Mouse (Mus musculus): ENCODE results near the gene Gm10842.
A peak's percentile ranks its signal among the peaks of the same experiment; 100 is the strongest.

Gene Gm10842

DNA sequence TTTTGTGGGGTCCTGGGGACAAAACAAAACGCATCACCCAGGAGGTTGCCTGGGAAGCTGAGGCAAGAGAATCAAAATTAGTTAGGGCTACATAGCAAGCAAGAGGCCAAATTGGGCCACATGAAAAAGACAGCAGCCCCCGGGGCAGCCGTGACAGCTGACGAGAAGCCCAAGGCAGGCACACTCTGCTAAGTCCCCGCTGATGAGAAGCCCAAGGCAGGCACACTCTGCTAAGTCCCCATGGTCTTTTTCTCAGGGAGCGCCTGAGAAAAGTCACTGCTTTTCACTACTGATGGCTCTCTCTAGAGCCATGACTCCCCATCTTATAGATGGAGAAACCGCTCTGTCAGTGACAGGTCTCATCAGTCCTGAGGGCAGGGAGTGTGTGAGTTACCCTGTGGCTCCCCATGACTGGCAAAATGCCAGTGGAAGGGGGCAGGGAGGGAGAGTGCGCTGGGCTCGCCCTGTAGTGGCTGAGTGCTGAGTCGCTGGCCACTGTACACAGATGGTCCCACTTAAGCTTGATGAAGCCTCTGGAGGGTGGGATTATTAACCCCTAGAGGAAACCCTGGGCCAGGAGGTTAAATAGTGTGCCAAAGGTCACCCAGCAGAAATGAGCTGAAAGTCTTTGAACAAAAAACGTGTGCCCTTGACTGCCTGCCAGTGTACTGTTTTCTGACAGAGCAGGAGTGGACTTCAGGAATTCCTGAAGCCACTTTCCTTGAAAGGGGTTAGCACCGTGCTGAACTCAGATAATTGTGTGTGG lies 6.6 kb downstream of the Gm10842 start:
- no peak for DNase-seq (ENCODE audit: low read depth)

- no peak for DNase-seq (ENCODE audit: low read depth)
Observed at GRCm38 (mm10) chr11:105155915-105156314, 9.2 kb downstream of the Gm10842 start.

DNA sequence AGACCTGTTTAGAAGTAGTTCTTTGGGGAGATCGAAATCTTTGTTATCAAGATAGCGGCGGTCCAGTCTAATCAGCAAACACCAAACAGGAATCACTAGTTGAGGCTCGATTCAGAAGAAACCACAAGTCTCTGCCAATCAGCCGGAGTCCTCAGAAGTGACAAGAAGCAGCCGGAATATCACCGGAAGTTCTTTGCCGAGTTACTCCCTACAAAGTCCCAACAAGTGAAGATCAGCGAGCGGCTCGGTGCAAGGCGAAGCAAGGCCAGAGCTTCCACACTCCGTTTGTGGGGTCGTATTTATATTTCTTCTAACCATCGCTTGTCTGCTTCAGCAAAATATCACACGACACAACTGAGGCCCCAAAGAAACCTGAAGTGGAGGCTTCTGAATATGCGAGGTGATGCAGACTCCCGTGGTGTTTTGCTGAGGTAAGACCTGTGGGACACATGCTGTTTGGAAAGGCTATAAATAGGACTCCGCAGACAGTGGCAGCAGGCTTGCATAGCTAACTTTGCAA lies 10.1 kb downstream of the Gm10842 start:
- no peak for DNase-seq (ENCODE audit: low read depth)

- DNase-seq (ENCODE audit: low read depth) = no peak
Observed at GRCm38 (mm10) chr11:105158047-105158446, 11.4 kb downstream of the Gm10842 start.

- DNase-seq (ENCODE audit: low read depth) = no peak
Observed at GRCm38 (mm10) chr11:105159673-105160360, 13.1 kb downstream of the Gm10842 start.

DNA sequence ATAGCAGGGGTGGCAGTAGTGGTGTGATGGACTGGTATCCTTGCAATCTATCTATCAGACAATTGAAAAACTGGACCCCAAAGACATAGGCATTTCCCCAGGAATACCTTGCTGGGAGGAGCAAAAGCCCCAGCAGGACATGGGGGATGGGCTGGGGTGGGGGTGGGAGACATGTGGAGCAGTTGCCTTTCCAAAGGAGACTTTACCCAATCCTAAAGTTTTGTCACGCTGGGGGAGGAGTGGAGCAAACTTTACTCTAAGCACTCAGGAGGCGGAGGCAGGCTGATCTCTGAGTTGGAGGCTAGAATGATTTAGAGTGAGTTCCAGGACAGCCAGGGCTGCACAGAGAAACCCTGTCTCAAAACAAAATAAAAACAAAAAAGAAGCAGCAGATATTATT lies 14.7 kb downstream of the Gm10842 start:
- DNase-seq (ENCODE audit: low read depth) = no peak

DNA sequence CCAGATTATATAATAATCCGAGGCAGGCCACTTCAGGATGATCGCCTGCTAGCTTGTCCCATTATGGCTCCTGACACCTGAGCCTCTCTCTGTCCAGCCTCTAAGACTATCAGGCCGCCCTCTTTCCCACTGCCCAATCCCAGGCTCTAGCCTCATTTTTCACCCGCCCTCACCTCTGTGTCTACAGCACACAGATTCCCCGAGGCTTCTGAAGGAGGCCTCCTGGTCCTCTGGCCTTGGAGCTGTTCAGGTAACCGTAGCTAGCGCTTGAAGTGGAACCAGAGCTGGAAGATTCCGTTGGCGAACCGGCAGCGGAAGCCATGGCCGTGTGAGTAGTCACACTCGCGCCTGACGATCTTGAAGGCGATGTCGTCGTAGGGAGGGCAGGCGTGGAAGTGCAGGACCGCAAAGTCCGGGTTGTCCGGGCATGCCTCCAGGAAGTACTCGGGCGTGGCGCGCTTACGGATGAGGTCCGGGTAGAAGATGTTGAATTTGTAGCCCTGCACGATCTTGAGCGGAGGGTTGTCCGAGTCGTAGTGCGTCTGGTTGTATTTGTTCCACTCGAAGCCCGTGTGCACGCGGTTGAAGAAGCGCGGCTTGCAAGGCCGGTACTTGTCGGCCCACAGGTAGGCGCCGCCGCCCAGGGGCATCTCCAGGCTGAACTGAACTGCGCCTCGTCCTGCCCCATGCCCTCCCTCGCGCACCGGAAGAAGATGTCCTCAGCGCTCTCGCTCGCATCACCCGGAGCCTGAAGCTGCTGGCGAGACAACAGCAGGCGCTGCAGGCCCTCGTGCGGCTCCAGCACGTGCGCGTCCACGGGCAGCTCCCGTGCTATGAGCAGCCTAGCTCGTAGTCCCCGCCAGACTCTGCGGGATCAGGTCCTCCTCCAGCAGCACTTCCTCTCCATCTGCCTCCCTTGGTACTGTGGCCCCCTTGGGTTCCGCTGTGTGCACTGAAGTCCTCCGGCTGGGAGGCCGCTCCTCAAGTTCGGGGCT lies 18.1 kb downstream of the Gm10842 start:
- no peak for DNase-seq (ENCODE audit: low read depth)

GRCm38 (mm10) chr11:105166780-105167179 lies 20.1 kb downstream of the Gm10842 start:
- no peak for DNase-seq (ENCODE audit: low read depth)

GRCm38 (mm10) chr11:105178516-105178915 lies 31.8 kb downstream of the Gm10842 start, which contains the start of gene Tlk2:
TSS of gene Tlk2 (plus strand) at chr11:105178807.
- no peak for DNase-seq (ENCODE audit: low read depth)

DNA sequence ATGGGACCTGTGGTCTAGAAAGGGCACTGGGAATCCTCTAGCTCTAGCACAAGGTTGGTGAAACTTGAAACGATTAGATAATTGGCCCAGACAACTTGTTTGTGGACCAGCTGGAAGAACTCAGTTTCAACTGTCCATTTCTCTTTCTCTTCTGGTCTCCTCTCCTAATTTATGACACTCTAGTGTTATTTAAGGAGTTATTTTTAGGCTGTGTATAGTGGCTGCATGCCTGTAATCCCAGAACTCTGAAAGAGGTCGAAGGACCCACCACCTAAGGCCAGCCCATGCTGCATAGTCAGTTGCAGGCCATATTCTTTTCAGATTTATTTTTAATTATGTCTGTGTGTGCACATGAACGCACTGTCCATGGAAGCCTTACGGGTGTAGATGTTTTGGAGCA lies 32.8 kb downstream of the Gm10842 start:
- no peak for DNase-seq (ENCODE audit: low read depth)

- DNase-seq (ENCODE audit: low read depth) = peak; percentile 61
Observed at GRCm38 (mm10) chr11:105180471-105181091, 33.9 kb downstream of the Gm10842 start.

DNA sequence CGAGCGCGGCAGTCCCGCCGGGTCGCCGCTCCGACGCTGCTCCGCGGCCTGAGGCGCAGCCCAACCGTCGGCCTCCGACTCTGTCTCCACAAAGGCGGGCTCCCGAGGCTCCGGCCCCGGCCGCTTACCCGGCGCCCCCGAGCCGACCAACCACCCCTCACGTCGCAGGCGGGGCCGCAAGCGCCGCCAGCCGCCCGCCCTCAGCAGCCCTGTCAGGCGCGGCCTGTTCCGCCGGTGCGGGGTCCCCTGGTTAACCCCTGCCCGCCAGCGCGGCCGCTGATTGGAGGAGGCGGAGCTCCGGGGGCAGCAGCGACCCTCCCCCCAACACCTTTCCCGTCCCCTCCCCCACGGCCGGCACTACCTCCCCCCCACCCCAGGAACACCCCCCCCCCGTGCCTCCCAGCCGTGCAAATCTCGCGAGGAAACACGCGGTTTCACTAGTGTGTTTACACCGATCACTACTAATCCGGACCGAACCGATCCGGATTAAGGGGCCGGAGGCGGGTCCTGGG lies 34.5 kb downstream of the Gm10842 start:
- peak; percentile 95 for DNase-seq (ENCODE audit: low read depth)

GRCm38 (mm10) chr11:105181689-105182460 lies 35.2 kb downstream of the Gm10842 start:
- peak; percentile 69 for DNase-seq (ENCODE audit: low read depth)

GRCm38 (mm10) chr11:105182461-105182855 lies 35.8 kb downstream of the Gm10842 start:
- no peak for DNase-seq (ENCODE audit: low read depth)

DNA sequence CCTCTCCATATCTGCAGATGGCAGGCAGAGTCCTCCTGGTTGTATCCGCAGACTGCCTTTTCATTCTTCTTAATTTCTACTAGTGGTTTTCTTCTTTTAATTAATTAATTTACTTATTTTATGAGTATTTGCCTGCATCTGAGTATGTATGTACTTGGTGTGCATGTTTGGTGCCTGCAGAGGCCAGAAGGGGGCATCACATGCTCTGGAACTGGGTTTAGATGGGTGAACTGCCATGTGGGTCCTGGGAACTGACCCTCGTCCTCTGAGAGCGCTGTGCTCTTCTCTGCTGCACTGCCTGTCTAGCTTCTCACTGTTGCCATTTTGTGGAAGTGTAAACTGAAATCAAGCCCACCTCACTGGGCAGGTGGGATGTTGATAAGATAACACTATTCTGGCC lies 38.0 kb downstream of the Gm10842 start:
- DNase-seq (ENCODE audit: low read depth) = peak; percentile 28

DNA sequence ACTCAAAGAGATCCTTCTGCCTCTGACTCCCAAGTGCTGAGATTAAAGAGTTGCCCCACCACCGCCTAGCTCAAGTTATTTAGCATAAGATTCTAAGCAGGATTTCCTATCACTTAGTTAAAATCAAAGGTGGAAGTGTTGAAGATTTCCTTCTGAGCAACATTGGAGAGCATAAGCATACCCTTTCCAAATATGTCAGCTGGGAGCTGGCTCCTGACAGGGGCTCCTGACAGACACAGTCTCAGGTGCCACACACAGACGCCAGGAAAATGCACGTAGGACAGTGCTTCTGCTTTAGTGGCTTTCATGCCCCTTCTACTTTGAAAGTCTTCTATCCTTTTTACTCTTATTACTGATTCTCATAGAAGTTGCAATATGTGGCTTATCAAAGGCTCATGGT lies 45.5 kb downstream of the Gm10842 start:
- no peak for DNase-seq (ENCODE audit: low read depth)
